In genomic region chr8:112268544-112269213, GRCm38 (mm10) we compare ENCODE assay signal across 13 mouse cellular contexts.
A peak's percentile ranks its signal among the peaks of the same experiment; 100 is the strongest.
DNase-seq lines count a peak whose midpoint lies in the region; ATAC-seq lines count a peak whose summit lies in the region.
"Had no signal": no experiment of that assay in that cellular context is flagged by ENCODE, and none has a peak within 500 bp of the region (broad histone marks: within the 10 kb centered on the region; RNA-seq: fewer than 3 reads in every experiment).

No protein-coding gene starts in this region.

- no peaks in the 10 kb centered on the region for H3K27me3 ChIP-seq in hindbrain, embryonic 13.5 days
- no peaks in the 10 kb centered on the region for H3K27me3 ChIP-seq in midbrain, embryonic 10.5 days (ENCODE audit: low read depth, poor library complexity, severe bottlenecking)
- no peaks in the 10 kb centered on the region for H3K27me3 ChIP-seq in intestine, embryonic 16.5 days (replicated peaks; ENCODE audit: control insufficient read depth, insufficient read depth, low read length)

- peaks cover 17% of the 10 kb centered on the region for H3K4me1 ChIP-seq in hindbrain, embryonic 13.5 days (replicated peaks)
- peaks cover 15% of the 10 kb centered on the region for H3K4me1 ChIP-seq in midbrain, embryonic 10.5 days
- no peaks in the 10 kb centered on the region for H3K4me1 ChIP-seq in intestine, embryonic 16.5 days (ENCODE audit: control insufficient read depth, insufficient read depth, low read length)

- H3K4me2 ChIP-seq in hindbrain, embryonic 13.5 days = peak overlapping the region; percentile 37
- H3K4me2 ChIP-seq in intestine, embryonic 16.5 days (ENCODE audit: low read depth, low read length) = no peak overlapping the region

- no peaks in the 10 kb centered on the region for H3K36me3 ChIP-seq in hindbrain, embryonic 13.5 days
- no peaks in the 10 kb centered on the region for H3K36me3 ChIP-seq in midbrain, embryonic 10.5 days
- no peaks in the 10 kb centered on the region for H3K36me3 ChIP-seq in intestine, embryonic 16.5 days (ENCODE audit: control insufficient read depth, insufficient read depth, low read length)

- no peaks in the 10 kb centered on the region for H3K9me3 ChIP-seq in hindbrain, embryonic 13.5 days
- no peaks in the 10 kb centered on the region for H3K9me3 ChIP-seq in midbrain, embryonic 10.5 days (replicated peaks)
- no peaks in the 10 kb centered on the region for H3K9me3 ChIP-seq in intestine, embryonic 16.5 days (ENCODE audit: control insufficient read depth, low read length)

- peak overlapping the region; percentile 83 for H3K27ac ChIP-seq in hindbrain, embryonic 13.5 days
- H3K27ac ChIP-seq in midbrain, embryonic 10.5 days (replicated peaks) = peak overlapping the region; percentile 42
- no peak overlapping the region for H3K27ac ChIP-seq in intestine, embryonic 16.5 days (ENCODE audit: low read length)

- DNase-seq in right cerebral cortex, adult 18-20 months = peak; percentile 11
- no peak for DNase-seq in right cerebral cortex, postnatal 36 days (ENCODE audit: low spot score in 2 of 2)
- no peak for DNase-seq in midbrain, embryonic 10.5 days (ENCODE audit: low spot score)
- peak; percentile 58 for DNase-seq in telencephalon, adult 2 months (ENCODE audit: low read depth, low spot score)
- no peak for DNase-seq in yolk sac, embryonic 10.5 days (ENCODE audit: low spot score)
- no peak for DNase-seq in liver
- DNase-seq: adrenal gland, adult 8-10 months; cerebellum, postnatal 25 days; heart, postnatal 4 days; liver, postnatal 0 days; thymus, postnatal 4 days had no signal

- ATAC-seq in hindbrain, embryonic 13.5 days (ENCODE audit: low FRiP score) = peak; percentile 71
- ATAC-seq in intestine, embryonic 16.5 days = no peak
- ATAC-seq: liver, postnatal 0 days had no signal

- 22% methylated on average over 9 of the region's 9 CpGs for WGBS in hindbrain, embryonic 13.5 days
- WGBS in midbrain, embryonic 10.5 days = 51% methylated on average over 9 of the region's 9 CpGs
- WGBS in intestine, embryonic 16.5 days = 75% methylated on average over 9 of the region's 9 CpGs

- no peak overlapping the region for H3K9ac ChIP-seq in hindbrain, embryonic 13.5 days
- H3K9ac ChIP-seq in intestine, embryonic 16.5 days (ENCODE audit: low read depth, low read length) = no peak overlapping the region
- H3K9ac ChIP-seq: liver, postnatal 0 days had no signal

- no peak overlapping the region for H3K4me3 ChIP-seq in hindbrain, embryonic 13.5 days
- H3K4me3 ChIP-seq in midbrain, embryonic 10.5 days = peak overlapping the region; percentile 14
- H3K4me3 ChIP-seq in intestine, embryonic 16.5 days (ENCODE audit: low read length) = no peak overlapping the region

Comparison
In these comparisons a context has a peak if more than half of its experiments do, and no peak if none do; other contexts are left out.
1. DNase-seq: peak in right cerebral cortex, adult 18-20 months (single experiment) and telencephalon, adult 2 months (single experiment); none in right cerebral cortex, postnatal 36 days (0 of 2), midbrain, embryonic 10.5 days (single experiment), yolk sac, embryonic 10.5 days (single experiment) and liver (single experiment).